Mouse (Mus musculus) olfactory bulb, adult 2 months (tissue): ENCODE measurements around the gene Trmt13.

Experiments
- CTCF ChIP-seq: fragments of 200-500 bp; IDR thresholded peaks from 2 replicates; pipeline ENCODE4 v1.5.1; 2012; ENCODE audit warnings: low read depth, mild to moderate bottlenecking, low read length, moderate library complexity; ENCODE audit not compliant: insufficient read depth
- POLR2A ChIP-seq: fragments of 200-500 bp; IDR thresholded peaks from 2 replicates; pipeline ENCODE4 v1.6.1; 2012; ENCODE audit warnings: mild to moderate bottlenecking, low read depth, low read length, moderate library complexity; ENCODE audit not compliant: insufficient read depth

- TF ChIP-seq POLR2A (no peak), CTCF (no peak)
Measured at GRCm38 (mm10) chr3:116650698-116651097, 36.3 kb upstream of the Trmt13 start.
